Mouse (Mus musculus): Measurements from ENCODE around the gene Fn1.

DNA sequence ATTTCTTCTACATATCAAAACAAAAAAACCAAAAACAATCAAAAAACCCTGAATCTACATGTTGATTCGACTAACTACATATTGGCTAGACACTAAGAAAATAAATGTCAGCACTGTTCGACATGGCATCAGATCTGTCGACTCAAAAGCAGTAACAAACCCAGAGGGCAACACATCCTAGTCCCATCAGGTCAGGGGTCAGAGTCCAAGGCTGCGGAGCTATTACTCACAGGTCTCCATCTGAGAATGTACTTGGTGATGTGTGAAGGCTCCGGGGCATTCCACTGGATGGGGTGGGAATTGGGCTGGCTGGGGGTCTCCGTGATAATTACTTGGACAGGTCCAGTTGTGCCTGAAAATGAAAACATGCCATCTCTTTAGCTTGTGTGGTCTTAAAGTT is 21.2 kb downstream of the Fn1 start:
- TF ChIP-seq CTCF (IDR thresholded peaks at IDR 0.05; ENCODE audit: insufficient read depth, low read depth, low read length): no peak
- TF ChIP-seq POLR2A (IDR thresholded peaks at IDR 0.05; ENCODE audit: insufficient read depth, low read depth, low read length): no peak
